Mouse (Mus musculus) lung, postnatal 36 days (tissue): Measurements from ENCODE around the gene Hoxa6.

Experiments
- DNase-seq: peaks from one replicate; pipeline ENCODE4 v3.0.0; 2022; ENCODE audit warnings: mixed read lengths

Gene Hoxa6

DNA sequence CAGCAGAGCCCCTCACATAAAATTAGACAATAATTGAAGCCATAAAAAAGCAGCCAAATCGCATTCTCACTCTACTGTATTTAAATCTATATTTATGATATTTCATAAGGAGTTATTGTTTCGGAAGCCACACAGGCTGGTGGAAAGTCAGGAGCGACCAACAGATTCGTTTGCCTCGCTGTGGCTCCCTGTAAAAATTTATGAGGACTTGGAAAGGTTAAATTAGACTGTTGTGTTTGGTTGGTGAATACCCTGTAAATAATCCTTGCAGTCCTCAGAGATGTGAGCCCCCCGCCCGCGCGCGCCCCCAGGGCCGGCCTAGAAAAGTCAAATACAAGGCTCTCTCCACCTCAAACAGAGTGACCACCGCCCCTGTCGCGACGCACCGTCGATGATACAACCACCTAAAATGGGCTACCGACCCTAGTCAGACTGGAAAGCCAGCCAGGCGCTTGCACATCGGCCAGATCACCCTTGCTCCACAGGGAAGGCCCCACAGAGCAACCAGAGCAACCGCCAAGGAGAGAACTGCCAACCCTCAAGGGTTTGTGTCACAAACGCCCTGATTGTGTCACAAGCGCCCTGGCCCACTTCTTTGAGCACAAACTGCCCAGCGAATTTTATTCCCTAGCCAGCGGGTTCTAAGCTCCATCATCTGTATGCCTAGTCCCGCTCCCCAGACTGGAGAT is 18.2 kb upstream of the Hoxa6 start:
- no peak for DNase-seq

DNA sequence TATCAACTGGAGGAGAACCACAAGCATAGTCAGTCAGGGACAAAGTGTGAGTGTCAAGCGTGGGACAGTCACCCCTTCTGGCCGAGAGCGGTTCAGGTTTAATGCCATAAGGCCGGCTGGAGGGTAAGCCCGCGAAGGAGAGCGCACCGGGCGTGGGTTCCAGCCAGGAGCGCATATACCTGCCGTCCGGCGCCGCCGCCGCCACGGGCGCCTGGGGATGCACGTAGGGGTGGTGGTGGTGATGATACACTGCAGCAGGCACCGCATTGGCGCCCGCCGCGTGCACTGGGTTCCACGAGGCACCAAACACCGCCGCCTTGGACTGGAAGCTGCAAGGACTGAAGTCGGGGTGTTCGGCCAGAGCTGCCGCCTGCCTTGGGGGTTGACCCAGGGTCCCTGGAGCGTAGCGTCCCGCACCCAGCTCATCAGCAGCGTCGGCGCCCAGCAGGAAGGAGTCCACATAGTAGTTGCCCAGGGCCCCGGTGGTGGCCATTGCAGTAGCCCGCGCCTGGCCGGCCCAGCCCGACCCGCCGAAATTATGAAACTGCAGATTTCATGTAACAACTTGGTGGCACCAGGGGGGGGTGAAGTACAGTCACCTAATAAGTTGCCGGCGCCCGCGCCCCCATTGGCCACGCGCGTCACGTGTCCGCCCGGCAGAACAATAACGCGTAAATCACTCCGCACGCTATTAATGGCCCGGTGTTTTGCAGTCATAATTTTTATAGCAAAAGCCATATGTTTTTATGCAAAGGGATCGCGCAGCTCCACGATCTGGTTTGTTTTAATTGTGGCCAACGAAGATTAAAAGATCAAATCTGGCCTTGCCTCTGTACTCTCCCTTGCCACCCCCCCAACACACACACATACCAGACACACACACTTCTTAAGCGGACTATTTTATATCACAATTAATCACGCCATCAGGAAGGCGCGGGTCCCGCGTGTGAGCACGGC is 17.4 kb upstream of the Hoxa6 start:
- no peak for DNase-seq

DNA sequence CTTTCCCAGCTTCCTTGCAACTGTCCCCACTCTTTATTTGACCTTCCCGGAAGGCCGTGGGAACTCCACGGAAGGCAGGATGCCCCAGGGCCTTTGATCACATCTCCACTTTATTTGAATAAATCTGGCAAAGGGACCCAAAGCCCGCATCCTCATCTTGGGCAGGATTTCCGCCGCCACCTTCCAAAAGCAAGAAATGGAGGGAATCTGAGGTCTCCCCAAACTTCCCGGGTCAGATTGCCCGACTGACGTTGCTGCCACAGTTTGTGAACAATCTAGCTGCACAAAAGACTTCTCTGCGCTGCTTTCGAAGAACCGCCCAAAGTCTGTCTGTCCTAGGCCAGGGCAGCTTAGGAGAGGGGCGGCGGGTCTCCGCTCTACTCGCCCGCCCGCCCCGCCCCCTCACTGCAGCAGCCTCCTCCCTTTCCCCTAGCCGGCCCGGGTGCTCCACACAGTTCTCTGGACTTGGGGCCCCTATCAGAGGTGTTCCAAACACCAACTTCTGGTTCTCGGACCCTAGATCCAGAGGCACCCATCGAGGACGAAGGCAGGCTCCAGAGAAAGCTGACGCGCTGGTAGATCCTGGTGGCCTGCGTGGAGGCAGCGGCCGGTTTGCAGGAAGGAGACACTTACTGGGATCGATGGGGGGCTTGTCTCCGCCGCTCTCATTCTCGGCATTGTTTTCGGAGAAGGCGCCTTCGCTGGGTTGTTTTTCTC is 16.5 kb upstream of the Hoxa6 start:
- no peak for DNase-seq

DNA sequence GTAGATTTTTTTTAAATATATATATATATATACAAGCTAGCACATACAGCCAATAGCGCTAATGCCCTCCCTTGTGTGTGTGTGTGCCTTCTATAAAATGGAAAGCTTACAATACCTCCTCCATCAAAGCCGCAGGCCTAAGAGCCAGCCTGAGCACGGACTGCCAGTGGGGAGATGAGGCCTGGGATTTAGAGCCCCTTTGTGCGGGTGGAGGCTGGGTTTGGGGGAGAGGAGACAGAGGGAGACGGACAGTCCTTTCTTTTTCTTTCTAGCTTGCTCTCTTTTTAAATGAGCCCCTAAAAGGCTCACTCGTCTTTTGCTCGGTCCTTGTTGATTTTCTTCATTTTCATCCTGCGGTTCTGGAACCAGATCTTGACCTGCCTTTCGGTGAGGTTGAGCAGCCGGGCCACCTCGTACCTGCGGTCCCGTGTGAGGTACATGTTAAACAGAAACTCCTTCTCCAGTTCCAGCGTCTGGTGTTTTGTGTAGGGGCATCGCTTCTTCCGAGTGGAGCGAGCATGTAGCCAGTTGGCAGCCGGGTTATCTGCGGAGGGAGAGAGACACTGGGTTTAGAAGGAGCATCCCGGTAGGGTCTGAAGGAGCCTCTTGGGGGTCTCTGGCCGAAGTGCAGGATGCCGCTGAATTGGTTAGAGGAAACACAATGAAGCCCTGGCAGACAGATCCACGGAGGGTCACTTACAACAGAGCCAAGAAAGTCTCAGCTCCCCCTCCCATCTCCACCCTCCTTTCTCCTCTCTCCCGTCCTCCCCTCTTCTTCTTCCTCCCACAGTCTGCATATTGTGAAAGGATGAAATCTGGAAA is 15.6 kb upstream of the Hoxa6 start:
- no peak for DNase-seq

DNA sequence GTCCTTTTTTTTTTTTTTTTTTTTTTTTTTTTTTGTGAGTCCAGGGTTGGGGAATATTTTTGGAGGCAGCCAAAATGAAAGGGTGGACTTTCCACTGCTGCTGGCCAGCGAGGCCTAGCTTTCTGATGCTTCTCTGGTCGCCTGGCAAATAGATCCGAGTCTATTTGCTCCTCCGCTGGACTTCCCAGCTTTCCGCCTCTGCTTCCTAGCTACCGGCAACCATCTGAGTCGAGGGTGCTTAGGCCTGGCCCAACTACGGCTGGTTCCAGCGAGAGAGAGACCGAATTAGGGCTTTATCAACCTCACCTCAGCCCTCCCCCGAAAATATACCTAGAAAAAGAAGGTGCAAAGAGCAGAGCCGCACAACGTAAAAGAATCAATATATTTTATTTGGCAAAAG is 14.2 kb upstream of the Hoxa6 start:
- no peak for DNase-seq

DNA sequence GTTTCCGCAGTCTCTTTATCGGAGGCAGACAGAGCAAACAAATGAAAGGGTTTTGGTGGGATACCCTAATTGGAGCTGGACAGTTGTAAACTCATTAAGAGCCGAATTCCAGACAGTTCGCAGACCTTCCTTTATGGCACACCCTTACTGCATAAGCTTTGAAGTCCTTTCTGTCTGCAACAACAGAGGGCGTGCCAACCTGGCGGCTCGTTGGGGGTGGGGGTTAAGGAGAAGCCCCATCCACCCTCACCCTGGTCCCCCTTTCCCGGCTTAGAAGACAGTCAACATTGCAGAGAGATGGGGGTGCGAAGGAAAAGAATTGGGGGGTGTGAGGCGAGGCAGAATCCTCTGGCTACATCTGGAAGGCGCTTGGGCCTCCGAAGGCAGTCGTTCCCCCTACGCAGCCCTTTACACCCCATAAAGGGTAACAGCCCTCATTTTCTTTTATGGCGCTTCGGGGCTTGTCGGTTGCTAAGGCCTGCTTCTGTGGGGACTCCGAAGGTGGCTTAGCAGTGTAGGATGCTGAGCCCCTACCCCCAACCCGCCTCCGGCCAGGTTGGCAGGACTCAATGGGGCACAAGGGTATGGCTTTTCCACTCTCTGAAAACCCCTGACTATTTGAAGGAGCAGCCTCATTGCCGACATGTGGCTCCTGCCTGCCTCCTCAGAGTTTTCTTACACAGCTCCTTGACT is 13.6 kb upstream of the Hoxa6 start:
- no peak for DNase-seq

DNA sequence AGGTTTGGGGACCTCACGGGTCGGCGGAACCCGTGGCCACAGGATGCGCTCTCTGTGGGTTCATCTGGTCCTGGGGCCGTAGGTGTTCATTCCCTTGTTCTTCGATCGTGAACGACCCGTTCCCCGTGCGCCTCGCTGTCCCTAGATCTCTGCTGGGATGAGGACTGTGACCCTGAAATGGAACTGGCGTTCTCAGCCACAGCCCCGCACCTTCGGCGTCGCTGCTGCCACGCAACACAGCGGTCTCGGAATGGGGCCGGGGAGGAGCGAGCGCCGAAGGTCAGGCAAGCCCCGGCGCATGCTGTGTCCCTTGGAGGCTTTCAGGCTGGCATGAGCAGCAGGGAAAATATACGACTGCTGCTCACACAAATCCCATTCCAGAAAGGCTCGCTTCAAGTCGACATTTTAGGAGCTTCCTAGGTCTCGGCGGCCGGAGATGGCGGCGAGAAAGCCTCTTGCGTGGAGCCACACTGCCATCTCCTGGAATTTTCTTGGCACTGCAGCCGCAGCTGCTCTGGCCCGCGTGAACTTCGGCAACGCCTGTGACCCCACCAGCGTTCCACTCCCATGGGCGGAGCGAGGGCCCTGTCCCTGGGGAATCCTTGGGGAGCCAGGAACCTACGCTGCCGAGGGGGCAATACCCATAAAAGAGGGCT is 12.9 kb upstream of the Hoxa6 start, which contains the start of gene Hoxa7:
Hoxa7 (minus strand) TSS at position 518 of the 656 bp plus-strand sequence.
- DNase-seq, result peak; percentile 87

DNA sequence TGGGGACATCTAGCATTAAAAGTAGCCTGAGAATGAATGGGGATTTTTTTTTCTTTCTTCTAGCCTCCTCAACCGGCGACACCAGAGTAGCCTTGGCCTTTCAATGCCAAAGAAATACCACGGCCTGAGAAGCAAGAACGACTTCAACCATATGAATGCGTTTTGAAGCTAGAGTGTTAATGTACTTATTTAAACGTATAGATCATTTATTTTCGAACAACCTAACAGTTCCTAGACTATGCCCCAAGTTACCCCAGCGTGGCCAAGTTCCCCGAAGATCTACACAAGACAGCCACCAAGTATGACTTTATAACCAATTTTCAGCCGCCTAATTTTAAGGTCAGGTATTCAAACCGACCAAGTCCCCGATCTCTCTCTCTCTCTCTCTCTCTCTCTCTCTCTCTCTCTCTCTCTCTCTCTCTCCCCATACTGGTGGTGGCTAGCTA is 12.4 kb upstream of the Hoxa6 start:
- DNase-seq, result no peak

DNA sequence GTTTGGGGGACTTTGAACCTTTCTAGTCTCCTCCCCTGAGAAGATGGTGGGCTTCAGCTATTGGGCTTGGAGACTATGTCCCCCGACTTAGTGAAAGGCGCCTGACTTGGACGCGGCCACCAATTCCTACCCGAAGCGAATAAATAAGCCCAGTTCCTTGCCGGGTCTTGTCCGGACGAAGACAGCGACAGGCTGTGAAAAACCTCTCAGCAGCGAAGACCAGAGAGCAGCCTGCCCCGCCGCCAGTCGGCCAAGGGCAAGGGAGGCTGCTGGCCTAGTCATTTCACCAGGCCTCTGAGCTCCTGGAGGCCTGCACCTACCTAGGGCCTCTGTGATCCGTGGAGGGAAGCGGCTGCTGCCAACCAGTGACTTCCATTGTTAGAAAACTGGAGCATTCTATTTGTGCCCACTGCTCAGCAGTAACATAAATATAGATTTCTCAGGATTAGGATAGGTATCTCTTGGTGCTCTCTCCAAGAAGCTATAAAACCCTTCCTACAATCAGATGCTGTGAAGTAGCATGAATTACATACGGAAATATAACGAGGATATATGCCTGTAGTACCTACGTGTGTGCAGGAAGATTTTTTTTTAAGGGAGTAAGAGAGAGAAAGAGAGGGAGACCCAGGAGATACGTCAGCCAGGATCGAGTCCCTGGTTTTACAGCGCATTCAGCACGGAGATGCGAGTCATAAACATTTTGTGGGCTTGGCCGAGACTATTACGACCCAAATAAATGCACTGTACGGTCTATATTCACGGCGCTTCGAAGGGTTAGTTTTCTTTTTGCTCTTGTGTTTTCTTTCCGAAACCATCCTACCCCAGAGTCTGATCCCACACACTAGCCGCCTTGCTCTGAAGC is 11.7 kb upstream of the Hoxa6 start:
- no peak for DNase-seq

DNA sequence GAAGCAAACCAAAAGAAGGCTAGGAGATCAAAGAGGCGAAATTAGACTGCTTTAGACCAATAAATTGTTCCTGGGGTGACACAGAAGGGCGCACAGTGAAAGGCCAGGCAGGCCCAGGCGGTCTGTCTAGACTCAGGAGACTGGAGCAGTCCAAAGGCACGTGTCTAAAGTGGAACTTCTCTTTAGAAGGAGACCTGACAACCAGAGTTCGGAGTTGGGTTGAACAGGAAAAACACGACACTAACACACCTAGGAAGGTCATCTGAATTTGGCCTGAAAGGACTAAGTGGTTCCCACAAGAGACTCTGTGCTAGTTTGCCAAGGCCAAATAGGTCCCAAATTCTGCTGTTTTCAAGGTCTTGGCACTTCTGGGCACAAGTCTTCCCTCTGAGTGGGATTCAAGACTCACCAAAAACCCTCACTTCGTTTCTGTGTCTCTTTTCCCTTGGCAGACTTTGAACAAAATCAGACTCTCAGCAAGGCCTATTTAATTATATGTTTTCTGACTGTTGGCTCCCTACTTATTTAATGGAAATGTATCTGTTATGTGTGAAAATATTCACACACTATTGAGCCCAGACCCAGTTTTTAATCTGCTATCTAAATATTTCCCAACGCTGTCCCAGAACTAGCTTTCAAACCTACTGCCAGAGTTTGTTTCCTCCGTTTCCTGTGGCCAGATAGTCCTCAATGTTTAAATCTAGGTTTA is 10.9 kb upstream of the Hoxa6 start:
- DNase-seq, result no peak

DNA sequence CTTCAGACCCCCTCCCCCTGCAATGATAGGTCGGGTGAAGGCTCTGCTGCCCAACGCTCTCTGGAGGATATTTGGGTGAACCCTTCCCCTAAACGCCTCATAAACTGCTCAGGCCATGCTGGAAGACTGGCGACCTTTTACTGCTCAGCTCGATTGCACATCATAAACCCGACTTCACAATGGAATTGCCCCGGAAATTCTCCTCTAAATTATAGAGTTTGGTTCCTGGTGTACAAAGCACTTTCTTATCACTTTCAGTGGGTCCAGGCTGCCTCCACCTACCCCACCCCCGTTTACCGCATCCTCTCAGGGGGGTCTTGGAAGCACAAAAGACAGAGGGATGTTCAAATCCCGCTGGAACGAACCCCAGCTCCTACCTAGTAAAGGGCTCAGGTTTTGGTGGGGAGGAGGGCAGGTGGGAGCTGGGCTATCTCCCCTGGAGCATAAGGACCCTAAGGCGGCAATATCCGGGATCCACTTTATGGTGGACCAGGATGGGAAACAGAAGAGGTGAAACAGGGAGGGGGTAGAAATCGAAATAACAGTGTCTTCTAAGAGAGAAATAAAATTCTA is 10.2 kb upstream of the Hoxa6 start:
- no peak for DNase-seq

DNA sequence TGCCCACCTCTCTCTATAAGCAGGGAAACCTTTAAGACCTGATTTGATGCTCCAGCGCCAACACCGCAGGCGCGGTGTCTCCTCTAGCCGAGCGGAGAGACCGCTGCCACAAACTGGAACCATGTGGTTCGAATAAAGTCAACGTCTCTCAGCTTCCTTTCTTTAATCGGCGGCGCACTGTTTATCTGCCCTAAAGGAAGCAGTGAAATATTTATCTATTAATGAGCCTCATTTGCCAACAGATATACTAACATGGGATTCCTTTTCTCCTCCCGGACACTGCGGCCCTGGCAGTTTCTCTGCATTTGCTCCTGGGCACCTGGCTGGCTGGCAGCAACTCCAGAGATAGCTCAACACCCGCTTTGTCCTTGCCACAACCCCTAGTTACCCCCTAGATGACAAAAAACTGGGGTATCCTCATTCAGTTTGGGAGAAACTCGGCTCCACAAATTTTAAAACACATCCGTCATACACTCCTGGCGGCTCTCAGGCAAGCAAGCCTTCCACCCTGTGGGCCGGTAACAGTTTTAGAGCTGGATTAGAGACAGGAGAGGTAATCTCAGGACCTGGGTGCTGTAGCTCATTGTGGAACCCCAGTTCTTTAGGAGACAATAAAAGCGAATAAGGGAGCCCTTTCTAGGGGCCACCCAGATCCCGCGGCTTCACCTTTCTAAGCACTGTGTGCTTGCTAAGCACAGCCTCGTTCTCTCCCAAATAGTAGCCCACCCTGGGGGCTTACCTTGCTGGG is 9.5 kb upstream of the Hoxa6 start:
- no peak for DNase-seq

DNA sequence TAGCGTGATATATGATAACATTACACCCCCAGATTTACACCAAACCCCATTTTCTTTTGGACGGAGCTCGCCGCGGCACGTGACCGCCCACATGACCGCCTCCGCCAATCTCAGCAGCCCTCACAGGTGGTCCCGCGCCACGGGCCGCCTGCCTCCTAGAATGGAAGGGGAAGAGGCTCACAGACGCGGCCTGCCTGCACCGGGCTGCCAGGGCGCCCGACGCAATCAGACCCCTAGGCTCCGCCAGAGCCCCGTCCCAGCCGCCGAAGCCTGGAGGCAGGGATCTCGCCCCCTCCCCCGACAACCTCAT is 8.9 kb upstream of the Hoxa6 start:
- DNase-seq, result peak; percentile 53

DNA sequence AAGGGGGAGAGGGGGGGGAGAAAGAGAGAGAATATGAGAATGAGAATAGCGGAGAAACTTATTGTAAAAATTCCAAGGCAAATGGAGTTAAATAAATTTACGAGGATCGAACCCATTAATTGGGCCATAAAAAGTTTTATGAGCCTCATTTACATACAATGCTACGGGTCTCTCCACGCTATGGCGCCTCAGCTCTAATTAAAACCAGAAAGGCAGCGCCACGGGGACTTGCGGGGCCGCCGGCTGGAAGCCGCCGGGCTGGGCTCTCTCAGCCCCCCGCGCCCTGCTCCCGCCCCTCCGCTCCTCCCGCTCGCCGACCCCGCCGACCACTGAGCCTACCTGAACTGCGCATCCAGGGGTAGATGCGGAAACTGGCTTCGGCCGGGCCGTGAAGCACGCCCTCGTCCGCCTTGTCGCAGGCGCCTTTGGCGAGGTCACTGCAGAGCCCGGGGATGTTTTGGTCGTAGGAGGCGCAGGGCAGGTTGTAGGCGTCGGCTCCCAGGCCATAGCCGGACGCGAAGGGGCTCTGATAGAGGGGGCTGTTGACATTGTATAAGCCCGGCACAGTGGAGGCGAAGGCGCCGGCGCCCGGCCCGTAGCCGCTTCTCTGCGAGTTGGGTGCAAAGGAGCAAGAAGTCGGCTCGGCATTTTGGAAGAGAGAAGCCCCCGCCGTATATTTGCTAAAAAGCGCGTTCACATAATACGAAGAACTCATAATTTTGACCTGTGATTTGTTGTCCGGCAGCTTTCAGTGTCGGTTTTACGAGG is 8.4 kb upstream of the Hoxa6 start:
- no peak for DNase-seq

DNA sequence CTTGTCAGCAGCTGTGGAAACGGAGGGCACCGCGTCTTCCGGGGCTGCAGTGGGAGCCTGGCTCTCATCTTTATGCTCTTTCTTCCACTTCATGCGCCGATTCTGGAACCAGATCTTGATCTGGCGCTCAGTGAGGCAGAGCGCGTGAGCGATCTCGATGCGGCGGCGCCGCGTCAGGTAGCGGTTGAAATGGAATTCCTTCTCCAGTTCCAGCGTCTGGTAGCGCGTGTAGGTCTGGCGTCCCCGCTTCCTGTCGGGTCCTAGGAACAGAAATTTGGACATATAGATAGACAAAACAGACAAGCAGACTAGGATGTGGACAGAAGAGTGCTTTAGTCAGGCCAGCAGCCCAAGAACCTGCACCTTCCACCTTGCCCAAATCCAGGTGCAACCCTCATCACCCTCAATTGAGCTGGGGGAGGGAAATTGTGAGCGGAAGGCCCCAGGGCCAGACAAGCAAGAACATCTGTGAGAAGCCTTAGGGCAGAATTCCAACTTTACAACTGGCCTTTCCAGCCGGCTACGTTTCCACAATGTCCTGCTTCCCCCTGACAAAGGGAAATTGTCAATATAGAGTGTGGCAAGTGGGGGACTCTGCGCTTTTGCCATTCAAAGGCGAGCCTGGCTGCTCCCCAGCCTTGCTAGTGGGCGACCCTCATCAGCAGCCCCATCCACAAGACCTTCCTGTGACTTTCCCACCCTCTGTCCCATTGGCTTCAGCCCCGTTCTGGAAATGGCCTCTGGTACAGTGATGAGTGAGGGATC is 7.4 kb upstream of the Hoxa6 start:
- DNase-seq, result no peak

DNA sequence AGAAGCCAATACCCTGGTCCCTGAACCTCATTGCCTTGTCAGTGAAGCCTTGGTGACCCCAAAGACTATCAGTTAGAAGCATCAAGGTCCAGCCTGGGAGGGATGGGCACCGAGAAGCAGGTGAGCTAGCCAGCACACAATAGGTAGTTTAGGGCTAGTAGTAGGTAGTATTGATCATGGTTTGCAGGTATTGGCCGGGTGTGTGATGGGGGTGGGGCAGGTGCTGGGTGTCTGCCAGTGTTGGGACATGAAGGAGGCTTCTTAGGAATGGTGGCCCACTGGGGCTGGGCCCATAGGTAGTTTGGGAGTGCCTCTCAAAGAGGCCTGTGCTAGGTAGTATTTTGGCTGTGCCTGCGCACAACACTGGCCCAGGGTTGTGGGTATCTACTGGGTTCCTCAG is 6.5 kb upstream of the Hoxa6 start:
- DNase-seq, result no peak

DNA sequence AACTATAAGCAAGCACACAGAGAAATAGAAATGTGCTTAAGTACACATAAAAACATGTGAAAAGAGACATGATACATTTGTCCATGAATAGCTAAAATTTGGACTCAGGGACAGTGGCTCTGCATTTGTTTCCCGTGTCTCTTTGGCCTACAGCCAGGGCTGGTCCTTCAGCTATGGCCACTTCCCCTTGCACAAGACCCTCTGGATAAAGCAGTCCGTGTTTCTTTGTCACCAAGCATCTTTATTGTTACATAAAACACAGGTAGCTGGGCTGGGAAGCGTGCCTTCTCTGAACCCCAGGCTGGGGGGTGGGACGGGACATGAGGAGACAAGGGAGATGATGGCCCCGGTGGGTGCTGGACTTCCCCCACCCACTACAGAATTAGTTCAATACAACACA is 5.7 kb upstream of the Hoxa6 start:
- no peak for DNase-seq
